Mouse (Mus musculus) megakaryocyte, embryonic 14.5 days (primary cell): ENCODE data around the gene Vgll4.

Experiments
- FLI1 ChIP-seq: IDR thresholded peaks from 2 replicates; pipeline ENCODE4 v1.6.1; 2012; ENCODE audit warnings: low read length, inconsistent platforms, mixed read lengths
- GATA1 ChIP-seq: IDR thresholded peaks from 3 replicates; pipeline ENCODE4 v1.6.1; 2012; ENCODE audit warnings: mixed read lengths, low read length, inconsistent platforms, borderline replicate concordance

GRCm38 (mm10) chr6:114970386-114970785, 592 bp upstream of the Vgll4 start:
- TF ChIP-seq GATA1 (no peak), FLI1 (no peak)
